Mouse (Mus musculus) WW6 (cell line): ENCODE results near the gene Catsper3.

Experiments used
- DNase-seq: peaks from one replicate; pipeline ENCODE4 v3.0.0-alpha.2; 2013; ENCODE audit warnings: low read depth, low spot score

Gene Catsper3

GRCm38 (mm10) chr13:55826796-55827678 is 42.7 kb downstream of the Catsper3 start:
- DNase-seq: no peak

- no peak for DNase-seq
Observed at GRCm38 (mm10) chr13:55827679-55828140, 43.3 kb downstream of the Catsper3 start.

- DNase-seq: no peak
Observed at GRCm38 (mm10) chr13:55828141-55829017, 44.0 kb downstream of the Catsper3 start.

GRCm38 (mm10) chr13:55829018-55829655 is 44.8 kb downstream of the Catsper3 start:
- DNase-seq: no peak

GRCm38 (mm10) chr13:55830081-55830832 is 45.9 kb downstream of the Catsper3 start:
- no peak for DNase-seq

GRCm38 (mm10) chr13:55830833-55831721 is 46.7 kb downstream of the Catsper3 start:
- no peak for DNase-seq

- DNase-seq: no peak
Observed at GRCm38 (mm10) chr13:55831722-55832160, 47.4 kb downstream of the Catsper3 start.

- DNase-seq: no peak
Observed at GRCm38 (mm10) chr13:55832602-55833001, 48.2 kb downstream of the Catsper3 start.

- DNase-seq: no peak
Observed at GRCm38 (mm10) chr13:55833921-55834320, 49.6 kb downstream of the Catsper3 start.

GRCm38 (mm10) chr13:55834667-55835066 is 50.3 kb downstream of the Catsper3 start:
- no peak for DNase-seq

GRCm38 (mm10) chr13:55835548-55836097 is 51.3 kb downstream of the Catsper3 start:
- DNase-seq: no peak

- DNase-seq: no peak
Observed at GRCm38 (mm10) chr13:55836142-55836625, 51.8 kb downstream of the Catsper3 start, which contains the start of gene Pitx1. TSS of gene Pitx1 (minus strand) at chr13:55836192.

GRCm38 (mm10) chr13:55836786-55837780 is 52.7 kb downstream of the Catsper3 start:
- DNase-seq: no peak

- DNase-seq: no peak
Observed at GRCm38 (mm10) chr13:55840223-55840622, 55.9 kb downstream of the Catsper3 start.

GRCm38 (mm10) chr13:55843700-55844099 is 59.3 kb downstream of the Catsper3 start:
- DNase-seq: no peak

- DNase-seq: no peak
Observed at GRCm38 (mm10) chr13:55847805-55848204, 63.4 kb downstream of the Catsper3 start.

- DNase-seq: no peak
Observed at GRCm38 (mm10) chr13:55848604-55849190, 64.3 kb downstream of the Catsper3 start.

GRCm38 (mm10) chr13:55850726-55851125 is 66.4 kb downstream of the Catsper3 start:
- DNase-seq: no peak
